Mouse (Mus musculus) lung, adult 18-20 months (tissue): ENCODE data around the gene Syn3.

Source experiments
- DNase-seq, 2 experiments: peaks; one replicate each; pipeline ENCODE4 v3.0.0; 2022; ENCODE audit warnings: mixed read lengths in 2 of 2

The Syn3 gene

DNA sequence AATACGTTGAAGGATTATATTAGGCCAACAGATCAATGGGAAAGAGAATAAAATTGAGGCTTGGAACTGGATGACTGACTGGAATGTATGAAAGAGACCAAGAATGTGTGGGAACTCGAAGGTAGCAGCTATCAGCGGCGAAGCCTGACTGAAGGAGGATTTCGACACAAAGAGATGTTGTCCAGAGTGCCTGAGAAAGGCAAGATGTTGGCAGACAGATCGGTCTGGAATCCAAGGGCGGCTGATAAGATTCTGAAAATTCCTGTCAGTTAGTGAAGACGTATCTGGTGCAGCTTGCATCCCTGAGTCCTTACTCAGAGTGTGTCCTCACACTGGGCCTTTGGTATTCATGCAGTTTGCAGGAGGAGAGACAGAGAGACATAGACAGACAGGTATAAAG is 81.9 kb downstream of the Syn3 start:
- peak; percentile 55 for DNase-seq

DNA sequence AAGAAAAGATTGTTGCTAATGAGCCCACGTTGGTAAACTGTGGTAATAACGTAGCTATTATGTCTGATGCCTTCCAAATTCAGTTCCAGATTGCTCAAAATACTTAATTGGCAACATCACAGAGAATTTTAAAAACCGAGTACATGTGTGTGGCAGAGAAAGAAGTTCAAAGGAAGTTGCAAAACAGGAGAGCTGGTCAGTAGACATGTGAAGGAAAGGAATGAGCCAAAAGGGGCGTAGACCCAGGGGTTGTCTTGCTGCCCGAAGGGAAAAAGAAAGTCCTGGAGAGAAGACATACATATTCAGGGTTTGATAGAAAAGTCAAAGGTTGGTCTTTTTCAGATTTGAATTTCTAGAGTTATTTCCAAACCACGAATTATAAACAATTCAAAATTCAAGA is 87.8 kb downstream of the Syn3 start:
- DNase-seq, result peak in 1 of 2 experiments; percentile 24

DNA sequence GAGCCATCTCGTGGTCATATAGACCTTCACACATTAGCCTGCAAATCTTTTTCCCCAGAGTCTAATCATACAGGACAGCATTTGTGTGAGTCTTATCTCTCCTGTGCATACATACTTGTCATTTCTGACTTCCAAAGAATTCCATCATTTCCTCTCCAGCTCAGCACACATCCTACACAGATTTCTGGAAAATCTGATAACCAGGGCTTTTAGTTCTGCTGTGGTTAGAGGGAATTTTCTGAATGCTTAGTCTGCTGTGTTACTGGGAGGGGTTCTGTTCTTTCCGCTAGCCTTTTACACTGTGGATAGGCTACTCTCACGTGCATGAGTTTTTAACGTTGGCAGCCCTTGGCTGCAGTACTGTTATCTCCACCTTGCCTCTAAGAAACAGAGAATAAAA is 91.7 kb downstream of the Syn3 start:
- no peak for DNase-seq

DNA sequence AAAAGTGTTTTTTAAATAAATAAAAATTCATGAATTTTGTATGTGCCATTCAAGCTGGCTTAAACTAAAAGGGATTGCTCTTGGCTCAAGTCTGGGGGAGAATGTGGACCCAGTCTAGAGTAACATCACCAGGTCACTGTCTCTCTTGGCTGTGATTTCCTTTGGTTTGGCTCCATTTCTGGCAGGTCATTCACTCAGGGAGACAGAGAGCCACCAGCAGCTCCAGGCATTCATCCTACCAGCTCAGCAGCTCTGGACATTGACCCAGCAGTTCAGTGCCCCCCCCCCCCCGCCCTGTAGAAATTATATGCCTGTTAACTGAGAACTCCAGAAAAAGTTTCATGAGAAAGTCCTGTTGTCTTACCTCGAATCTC is 100.4 kb downstream of the Syn3 start:
- no peak for DNase-seq

DNA sequence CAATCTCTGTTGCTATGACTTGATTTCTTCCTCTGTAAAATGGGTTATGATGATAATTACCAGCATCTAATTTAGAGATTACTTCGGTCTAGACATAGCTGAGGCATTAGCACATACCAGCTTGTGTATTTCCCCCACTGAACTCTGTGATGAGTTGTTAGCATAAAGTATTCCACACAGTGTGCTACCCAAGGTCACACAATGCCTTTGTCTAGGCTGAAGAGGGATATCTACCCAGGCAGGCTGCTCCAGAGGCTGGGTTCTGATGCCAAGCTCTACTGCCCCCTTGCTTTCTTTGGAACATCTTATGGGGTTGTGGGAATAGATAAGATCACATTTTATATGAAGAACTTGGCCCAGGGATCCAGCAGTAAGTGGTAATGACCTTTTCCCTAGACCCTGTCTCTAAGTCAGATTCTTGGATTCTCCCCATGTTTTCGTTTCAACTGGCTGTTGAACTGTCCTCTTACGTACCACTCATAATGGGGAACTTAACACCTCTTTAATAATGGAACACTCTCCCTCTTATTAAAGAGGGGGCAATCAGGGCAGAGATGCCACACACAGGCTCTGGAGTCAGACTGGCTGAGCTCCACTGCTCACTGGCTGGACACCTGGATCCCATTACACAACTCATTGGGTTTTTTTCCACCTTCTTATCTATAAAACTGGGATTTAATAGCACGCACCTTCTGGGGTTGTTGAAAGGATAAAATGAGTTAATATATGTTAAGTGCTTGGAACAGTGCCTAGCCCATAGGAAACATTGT is 100.9 kb downstream of the Syn3 start:
- no peak for DNase-seq

DNA sequence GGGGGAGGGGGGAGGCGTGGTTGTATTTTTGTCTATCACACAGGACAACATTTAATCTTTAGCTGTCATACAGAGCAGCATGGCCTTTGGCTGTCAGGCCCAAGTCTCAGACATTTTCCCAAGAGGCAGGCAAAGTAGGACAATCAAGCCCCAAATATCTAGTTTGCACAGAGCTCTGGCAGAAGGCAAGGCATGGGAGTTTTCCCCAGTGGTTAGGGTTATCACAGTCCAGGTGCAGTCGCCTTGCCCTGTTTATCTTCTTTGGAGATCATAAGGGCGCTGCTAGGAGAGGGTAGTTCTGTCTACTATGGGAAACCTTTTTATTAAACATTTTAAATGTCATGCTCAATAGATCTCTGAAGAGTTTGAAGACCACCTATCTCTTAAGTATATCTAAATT is 106.3 kb downstream of the Syn3 start:
- no peak for DNase-seq

DNA sequence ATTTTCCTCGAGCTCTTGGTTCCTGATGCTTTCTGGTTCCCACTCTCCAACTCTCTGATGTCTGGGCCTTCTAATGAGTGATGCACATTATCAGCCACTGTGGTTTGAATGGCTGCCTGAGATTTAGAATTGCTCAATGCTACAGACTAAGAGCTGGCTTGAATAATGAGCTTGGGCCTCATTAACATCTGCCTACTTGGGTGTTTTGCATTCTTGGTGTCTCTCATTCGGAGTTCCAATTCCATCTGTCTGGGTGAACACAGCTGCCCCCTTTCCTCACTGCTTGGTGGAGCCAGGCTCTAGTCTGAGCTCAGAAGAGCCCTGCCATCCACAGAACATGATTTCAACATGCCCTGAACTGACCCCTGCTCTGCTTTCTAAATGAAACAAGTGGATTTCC is 108.8 kb downstream of the Syn3 start:
- peak in 1 of 2 experiments; percentile 33 for DNase-seq

DNA sequence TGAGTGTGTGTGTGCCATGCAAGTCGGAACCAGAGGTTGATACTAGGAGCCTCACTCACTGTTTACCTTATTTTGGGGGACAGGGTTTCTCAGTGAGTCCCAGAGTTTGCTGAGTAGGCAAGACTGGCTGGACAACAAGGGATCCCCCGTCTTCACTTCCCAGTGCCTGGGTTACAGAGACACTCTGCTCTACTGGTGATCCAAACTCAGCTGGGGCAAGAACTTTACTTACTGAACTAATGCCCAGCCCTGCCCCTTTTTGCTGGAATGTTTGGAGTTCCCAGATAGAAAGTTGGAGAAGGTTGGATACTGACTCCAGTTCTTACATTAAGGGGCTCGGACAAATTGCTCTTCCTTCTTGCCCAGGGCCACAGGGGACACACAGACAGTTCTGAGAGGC is 109.3 kb downstream of the Syn3 start:
- DNase-seq, result no peak

DNA sequence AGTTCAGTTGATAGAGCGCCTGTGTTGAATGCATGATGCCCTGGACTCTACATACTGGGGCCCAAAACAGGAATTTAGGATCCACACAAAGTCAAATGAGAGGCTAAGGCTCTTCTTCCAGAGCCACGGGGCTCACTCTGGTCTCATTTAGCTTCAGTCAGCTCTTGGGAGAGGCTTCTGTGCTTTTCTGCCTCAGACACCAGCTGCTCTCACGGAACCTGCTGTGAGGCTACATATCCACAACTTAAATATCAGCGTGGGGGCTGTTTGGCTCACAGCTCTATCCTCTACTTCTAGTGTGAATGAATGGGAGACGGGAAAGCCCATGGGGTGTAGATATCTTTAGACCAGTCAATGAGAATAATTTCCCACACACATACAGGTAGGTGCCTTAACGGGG is 109.9 kb downstream of the Syn3 start:
- no peak for DNase-seq

DNA sequence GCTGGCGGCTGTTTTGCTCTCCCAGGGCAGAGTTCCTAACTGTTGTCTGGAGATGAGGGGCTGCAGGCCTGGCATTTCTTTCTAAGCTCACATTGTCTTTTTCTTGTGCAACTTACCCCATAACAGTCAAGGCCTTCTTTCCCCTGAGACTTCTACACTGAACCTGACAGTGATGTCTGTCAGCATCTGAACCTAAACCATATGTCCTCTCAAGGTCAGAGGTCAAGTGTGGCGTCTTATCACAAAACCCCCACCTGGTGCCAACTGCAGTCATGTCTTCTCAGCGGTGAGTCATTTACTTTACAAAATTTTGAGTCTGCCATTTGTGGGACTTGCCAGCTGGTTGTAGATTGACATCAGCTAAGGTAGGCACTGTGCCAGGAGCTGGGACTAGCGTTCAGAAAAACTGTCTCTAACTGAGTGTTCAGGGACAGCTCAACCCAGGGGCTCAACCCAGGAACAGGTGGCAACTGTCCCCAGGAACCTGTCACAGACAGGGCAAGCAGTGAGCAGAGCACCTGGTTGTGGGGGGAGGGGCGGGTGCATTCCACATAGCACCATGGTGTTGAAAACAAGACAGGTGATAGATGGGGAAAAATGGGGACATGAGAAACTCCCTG is 110.8 kb downstream of the Syn3 start:
- DNase-seq, result no peak

DNA sequence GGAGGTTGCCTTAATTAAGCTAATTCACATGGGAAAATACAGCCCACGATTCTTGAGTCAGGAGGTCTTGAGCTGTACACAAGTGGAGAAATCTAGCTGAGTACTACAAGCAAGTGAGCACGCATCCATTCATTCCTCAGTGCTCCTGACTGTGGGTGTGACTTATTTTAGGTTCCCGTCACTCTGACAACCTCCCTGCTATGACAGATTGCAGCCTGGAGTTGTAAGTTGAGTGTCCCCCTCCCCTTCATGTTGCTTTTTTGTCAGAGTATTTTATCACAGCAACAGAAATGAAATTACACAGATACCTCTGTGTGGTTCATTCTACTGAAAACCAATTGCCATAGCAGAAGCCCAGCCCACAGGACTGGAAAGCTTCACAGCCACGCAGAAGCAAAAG is 112.5 kb downstream of the Syn3 start:
- DNase-seq, result no peak

DNA sequence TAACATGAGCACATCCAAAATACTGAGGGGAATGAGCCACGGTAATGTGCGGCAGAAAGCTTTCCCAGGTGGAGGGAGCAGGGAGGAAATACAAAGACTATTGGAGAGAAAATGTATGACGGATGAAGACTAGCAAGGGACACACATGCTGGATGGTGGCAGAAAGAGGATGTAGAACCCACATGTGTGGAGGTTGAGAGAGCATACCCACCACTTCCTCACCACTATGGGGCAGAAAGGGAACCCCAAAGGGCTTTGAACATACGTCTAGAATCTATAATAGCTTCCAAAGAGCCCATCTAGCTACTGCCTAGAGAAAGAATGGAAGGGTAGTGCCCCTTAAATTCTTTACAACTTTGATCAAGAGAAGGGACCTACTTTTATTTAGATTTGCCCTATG is 113.0 kb downstream of the Syn3 start:
- no peak for DNase-seq

DNA sequence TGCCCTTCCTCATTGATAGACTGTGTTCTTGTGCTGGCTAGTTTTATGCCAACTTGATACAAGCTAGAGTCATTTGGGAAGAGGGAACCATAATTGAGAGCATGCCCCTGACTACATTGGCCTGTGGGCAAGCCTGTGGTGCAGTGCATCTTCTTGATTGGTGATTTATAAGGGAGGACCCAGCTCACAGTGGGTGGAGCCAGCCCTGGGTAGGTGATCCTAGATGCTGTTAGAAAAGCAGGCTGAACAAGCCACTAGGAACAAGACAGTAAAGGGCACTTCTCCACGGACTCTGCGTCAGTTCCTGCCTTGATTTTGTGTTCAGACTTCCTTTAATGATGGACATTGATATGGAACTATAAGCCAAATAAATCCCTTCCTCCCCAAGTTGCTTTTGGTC is 114.0 kb downstream of the Syn3 start:
- no peak for DNase-seq

DNA sequence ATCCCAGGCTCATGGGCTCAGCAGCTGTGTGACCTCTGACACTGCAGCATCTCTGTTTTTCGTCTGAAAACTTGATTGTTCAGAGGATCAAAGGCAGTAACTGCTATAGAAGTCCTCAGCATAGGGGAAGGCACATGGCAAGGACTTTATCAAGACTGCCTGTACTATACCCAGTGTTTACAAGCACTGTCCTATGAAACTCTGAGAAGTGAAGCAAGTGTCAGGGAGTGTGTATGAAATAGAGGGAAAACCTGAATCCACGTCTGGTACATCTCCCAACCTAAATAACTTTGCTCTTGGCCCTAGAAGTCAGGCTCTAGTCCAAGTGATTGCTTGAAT is 116.8 kb downstream of the Syn3 start:
- no peak for DNase-seq

DNA sequence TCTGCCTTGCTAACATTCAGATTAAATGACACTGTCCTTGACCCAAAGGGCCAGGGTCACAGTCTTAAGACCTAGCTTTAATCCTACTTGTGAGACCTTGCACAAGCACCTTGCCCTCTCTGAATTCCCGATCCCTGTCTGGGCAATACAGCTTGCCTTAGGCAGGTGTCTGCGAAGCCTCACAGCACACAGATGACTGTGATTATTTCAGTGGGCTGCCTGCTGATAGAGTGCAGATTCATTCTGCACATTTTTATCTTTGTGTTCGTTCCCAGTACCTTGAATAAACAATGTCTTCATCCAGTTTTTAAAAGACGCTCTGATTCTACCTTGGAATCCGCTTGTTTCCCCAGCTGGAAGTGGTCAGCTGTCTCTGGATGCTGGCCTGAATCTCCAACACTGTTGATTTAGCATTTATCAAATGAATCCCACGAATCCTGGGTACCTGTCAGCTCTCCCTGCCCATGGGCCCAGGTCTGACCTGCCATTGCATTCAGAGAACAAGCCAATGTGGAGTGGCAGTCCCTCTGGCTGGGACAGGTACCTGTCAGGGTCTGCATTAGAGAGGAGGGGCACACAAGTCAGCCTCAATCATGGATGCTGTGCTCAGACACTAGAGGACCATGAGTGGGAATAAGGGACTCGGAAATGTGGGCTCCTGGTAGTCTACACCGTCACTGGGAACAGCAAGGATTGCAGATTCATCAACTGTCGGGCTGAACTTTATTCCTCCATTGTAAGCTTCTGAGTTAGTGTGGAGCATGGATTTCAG is 117.4 kb downstream of the Syn3 start:
- no peak for DNase-seq

DNA sequence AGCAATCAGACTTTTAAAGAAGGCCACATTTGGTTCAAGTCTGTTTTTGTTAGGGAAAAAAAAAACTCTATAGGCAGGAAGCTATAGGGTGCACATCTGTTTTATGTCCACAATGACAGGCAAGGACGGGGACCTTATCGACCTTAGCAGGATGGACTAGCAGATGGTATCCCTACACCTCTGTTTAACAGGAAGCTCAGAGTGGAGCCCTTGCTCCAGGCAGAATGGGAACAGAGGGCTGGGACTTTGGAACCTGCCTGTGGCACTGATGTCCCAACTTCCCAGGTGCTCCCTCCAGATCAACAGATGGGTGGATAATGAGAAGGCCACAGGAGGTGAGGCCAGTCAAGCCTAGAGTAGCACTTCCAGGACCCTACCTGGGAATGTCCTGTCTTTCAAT is 118.1 kb downstream of the Syn3 start:
- no peak for DNase-seq

DNA sequence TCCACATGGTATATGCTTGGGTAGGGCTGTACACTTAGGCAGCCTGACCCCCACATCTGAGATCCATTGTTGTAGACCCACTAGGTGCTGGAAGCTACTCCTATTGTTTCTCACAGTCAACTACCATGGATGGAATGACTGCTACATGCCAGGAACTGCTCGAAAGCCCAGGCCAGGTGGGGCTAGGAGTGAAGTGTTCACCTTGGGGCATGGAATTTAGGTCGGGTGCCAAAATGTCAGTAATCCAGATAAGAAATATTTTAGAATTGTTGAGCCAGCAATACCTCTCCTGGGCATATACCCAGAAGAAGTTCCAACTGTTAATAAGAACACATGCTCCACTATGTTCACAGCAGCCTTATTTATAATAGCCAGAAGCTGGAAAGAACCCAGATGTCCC is 119.9 kb downstream of the Syn3 start:
- peak; percentile 52 to 64 for DNase-seq

DNA sequence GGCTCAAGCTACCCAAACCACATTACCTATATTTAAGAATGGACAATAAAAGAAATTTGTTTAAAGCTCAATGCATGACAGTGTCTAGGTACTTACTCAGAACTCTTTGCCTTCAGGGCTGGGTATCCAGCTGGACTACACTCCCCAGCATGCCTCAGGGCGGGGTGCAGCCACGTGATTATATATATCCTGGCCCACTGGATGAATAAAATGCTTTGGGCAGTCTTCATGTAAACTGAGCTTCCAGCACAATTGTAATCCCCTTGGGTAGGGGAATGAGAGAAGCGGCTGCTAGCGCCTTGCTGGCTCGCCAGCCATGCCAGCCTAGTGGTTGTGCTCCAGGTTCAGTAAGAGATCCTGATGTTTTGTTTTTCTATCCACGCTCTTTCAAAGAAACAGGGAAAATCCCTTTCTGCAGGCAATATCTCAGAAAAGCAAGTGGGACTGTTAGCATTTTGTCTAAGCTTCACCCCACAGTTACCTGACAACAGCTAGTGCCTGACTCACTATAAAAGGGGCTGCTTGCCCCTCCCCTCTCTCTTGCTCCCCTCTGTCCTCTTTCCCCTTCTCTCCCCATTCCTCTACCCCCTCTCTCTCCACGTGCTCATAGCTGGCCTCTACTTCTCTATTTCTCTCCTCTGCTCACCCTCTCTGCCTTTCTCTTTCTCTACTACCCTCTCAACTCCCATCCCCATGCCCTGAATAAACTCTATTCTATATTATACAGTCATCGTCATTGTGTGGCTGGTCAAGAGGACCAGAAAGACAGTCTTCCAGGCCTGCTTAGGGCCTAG is 122.1 kb downstream of the Syn3 start:
- no peak for DNase-seq

DNA sequence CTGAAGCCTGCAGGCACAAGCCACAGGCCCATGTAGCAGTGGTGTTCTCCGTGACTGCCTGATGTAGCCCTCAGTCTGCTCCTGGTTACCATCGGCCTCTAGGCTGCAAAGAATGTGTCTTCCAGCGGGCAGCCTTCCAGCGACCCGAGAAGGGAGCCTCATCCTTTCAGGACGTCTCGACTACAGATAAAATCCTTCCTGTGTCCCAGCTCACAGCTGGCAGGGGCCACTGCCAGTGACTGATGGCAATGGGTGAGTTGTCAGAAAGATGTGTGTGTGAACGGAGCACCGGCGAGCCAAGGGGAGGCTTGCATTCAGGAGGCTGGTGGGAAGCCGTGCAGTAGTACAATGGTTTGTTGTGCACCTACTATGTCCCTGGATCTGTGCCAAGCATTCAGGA is 122.8 kb downstream of the Syn3 start:
- DNase-seq, result peak; percentile 24 to 33

DNA sequence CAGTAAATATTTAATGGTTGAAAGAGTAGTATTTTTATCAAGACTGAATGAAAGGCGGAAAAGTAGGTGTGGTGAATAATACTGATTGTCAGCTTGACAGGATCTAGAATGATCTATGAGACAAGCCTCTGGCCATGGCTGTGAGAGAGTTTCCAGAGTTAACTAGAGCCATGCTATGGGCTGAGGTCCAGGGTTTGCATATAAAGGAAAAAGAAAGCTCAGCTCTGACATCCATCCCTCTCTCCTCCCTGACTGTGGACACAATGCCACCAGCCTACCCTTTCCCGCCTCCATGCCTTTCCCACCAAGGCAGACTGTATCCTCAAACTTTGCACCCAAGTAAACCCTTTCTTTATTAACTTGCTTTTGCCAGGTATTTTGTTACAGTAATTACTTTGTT is 124.6 kb downstream of the Syn3 start:
- no peak for DNase-seq

DNA sequence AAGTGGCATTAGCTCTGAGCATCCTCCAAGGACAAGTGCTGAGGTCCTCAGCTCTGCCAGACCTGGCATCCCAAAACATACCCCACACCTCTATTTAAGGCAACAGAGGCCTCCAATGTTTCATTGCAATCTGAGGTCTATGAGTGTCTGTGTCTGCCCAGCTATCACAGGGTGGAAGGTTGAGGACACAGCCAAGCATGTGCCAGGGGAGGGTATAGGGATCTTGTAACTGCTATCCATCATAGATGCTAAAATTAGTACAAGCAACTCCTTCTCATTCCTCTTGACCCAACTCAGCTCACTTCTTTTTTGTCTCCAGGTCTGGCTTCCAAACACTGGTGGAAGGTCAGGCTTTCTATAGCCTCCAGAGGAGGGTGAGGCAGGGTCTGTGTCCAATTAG is 127.1 kb downstream of the Syn3 start:
- no peak for DNase-seq

DNA sequence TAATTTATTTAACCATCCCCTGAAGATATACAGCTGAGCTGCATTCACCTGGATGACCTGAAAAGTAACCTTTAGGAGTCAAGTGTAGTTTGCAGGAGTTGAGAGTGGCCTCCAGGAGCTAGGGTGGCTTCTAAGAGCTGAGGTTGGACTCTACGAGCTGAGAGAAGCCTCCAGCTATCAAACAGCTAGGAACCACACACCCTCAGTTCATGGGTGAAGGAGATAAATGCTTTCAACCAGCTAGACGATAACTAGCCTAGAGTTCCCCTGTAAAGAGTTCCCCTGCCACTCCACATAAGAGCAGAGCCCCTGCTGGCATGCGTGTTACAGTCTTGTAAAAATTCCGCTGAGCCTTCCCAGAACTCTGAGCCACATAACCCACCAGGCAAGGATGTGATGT is 129.3 kb downstream of the Syn3 start:
- DNase-seq, result no peak

DNA sequence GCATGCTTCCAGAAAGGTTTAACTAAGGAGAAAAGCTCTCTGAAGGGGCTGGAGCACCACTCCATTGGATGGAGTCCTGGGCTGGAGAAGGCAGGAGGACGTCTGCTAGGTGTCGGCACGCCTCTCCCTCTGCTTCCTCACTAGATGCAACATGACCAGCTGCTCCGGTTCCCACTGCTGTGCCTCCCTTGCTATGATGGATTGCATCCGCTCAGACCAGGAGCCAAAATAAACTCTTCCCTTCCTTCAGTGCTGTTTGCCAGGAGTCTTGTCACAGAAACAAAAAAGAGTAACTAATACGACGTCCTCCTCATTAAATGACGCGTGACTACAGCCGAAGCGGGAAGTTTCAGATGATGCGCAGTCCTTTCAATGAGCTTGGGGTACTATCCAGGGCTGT is 129.9 kb downstream of the Syn3 start:
- DNase-seq, result peak; percentile 49 to 70

DNA sequence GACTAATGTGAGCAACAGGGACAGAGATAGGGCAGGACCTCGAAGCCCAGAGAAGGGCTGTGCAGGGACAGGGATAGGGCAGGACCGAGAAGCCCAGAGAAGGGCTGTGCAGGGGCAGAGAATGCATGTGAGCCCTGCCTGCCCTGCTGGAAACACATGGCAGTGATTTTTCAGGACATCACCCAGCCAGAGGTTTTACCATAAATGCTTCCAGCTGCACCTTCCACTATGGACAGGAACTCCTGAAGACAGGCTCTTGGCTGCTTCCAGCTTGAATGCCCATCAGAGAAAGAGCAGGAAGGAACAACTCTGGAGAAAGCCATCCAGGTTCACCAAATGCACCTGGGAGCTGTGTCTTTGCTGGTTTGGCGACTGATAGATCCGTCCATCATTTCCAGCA is 131.3 kb downstream of the Syn3 start:
- no peak for DNase-seq
